Comparison of ENCODE assay signal across 29 mouse cellular contexts in genomic region chr10:10734561-10734960, GRCm38 (mm10). TPM values are rescaled to one million over a fixed set of nuclear protein-coding genes. Genes with fewer than 3 reads are reported as not detected.
DNase-seq lines count a peak whose midpoint lies in the region; ATAC-seq and TF ChIP-seq lines count a peak whose summit lies in the region.
"Had no signal": no experiment of that assay in that cellular context is flagged by ENCODE, and none has a peak within 500 bp of the region (broad histone marks: within the 10 kb centered on the region; RNA-seq: fewer than 3 reads in every experiment).

No protein-coding gene starts in this region.

- H3K27me3 ChIP-seq in cerebellum, adult 2 months (ENCODE audit: control insufficient read depth, insufficient read depth, low read length): no peaks in the 10 kb centered on the region
- no peaks in the 10 kb centered on the region for H3K27me3 ChIP-seq in liver, embryonic 12.5 days (replicated peaks)
- H3K27me3 ChIP-seq: embryonic facial prominence, embryonic 12.5 days; heart, embryonic 15.5 days; intestine, embryonic 15.5 days; liver, embryonic 13.5 days; megakaryocyte, embryonic 14.5 days; neural tube, embryonic 15.5 days; stomach, embryonic 15.5 days had no signal

- peak overlapping the region; percentile 68; the same call in 1 of the 2 replicates for H3K27ac ChIP-seq in cerebellum, adult 2 months (ENCODE audit: insufficient read depth, low read length)
- no peak overlapping the region for H3K27ac ChIP-seq in liver, embryonic 12.5 days
- H3K27ac ChIP-seq: embryonic facial prominence, embryonic 12.5 days; gastrocnemius, adult 2 months; heart, embryonic 15.5 days; hindbrain, embryonic 10.5 days; intestine, embryonic 15.5 days; liver, embryonic 13.5 days; neural tube, embryonic 15.5 days; stomach, embryonic 15.5 days had no signal

- TF ChIP-seq POLR2A in cerebellum, adult 2 months (IDR thresholded peaks at IDR 0.05; ENCODE audit: borderline replicate concordance, insufficient read depth, low read length): no peak

- peak; percentile 5 for DNase-seq in embryo, embryonic 10 days (ENCODE audit: low spot score)
- no peak for DNase-seq in embryo, embryonic 11 days
- peak; percentile 2 for DNase-seq in 416B (ENCODE audit: low read depth)
- peak in 1 of 2 experiments; percentile 63 for DNase-seq in cerebellum, adult 2 months
- DNase-seq in testis, postnatal 10 days (ENCODE audit: low spot score): no peak
- DNase-seq in neural tube, embryonic 10.5 days (ENCODE audit: extremely low spot score, low spot score): no peak
- DNase-seq: forebrain, postnatal 0 days; gastrocnemius, adult 2 months; heart, adult 18-20 months; liver, embryonic 13.5 days; right cerebral cortex, adult 18-20 months; spleen, adult 18-20 months had no signal

- peak; percentile 22; the same call in 1 of the 2 replicates for ATAC-seq in granulocyte monocyte progenitor cell, adult 5-6 weeks (replicated peaks; ENCODE audit: poor library complexity, severe bottlenecking)
- no peak for ATAC-seq in liver, embryonic 12.5 days
- ATAC-seq: activated CD4-positive, CD25-positive, alpha-beta regulatory T cell, adult 4 months; forebrain, postnatal 0 days; intestine, embryonic 15.5 days; Patski had no signal

- H3K36me3 ChIP-seq in liver, embryonic 12.5 days: no peaks in the 10 kb centered on the region
- H3K36me3 ChIP-seq: embryonic facial prominence, embryonic 12.5 days; heart, embryonic 15.5 days; hindbrain, embryonic 10.5 days; intestine, embryonic 15.5 days; liver, embryonic 13.5 days; neural tube, embryonic 15.5 days; stomach, embryonic 15.5 days had no signal

- H3K9ac ChIP-seq in liver, embryonic 12.5 days: no peak overlapping the region
- H3K9ac ChIP-seq: embryonic facial prominence, embryonic 12.5 days; forebrain, postnatal 0 days; heart, embryonic 15.5 days; intestine, embryonic 15.5 days; liver, embryonic 13.5 days; neural tube, embryonic 15.5 days; stomach, embryonic 15.5 days had no signal

- 12% methylated on average over 5 of the region's 5 CpGs for WGBS in cerebellum, adult 2 months
- 49% methylated on average over 5 of the region's 5 CpGs for WGBS in liver, embryonic 12.5 days (ENCODE audit: insufficient replicate concordance)

- H3K4me3 ChIP-seq in cerebellum, adult 2 months (replicated peaks; ENCODE audit: insufficient read depth, low read depth, low read length): no peak overlapping the region
- H3K4me3 ChIP-seq in liver, embryonic 12.5 days: no peak overlapping the region
- H3K4me3 ChIP-seq: embryonic facial prominence, embryonic 12.5 days; gastrocnemius, adult 2 months; heart, embryonic 15.5 days; hindbrain, embryonic 10.5 days; intestine, embryonic 15.5 days; liver, embryonic 13.5 days; megakaryocyte, embryonic 14.5 days; neural tube, embryonic 15.5 days; stomach, embryonic 15.5 days had no signal

- H3K4me2 ChIP-seq in liver, embryonic 12.5 days: no peak overlapping the region
- H3K4me2 ChIP-seq: embryonic facial prominence, embryonic 12.5 days; heart, embryonic 15.5 days; intestine, embryonic 15.5 days; liver, embryonic 13.5 days; neural tube, embryonic 15.5 days; stomach, embryonic 15.5 days had no signal

- H3K9me3 ChIP-seq in liver, embryonic 12.5 days (replicated peaks): no peaks in the 10 kb centered on the region
- H3K9me3 ChIP-seq: embryonic facial prominence, embryonic 12.5 days; heart, embryonic 15.5 days; hindbrain, embryonic 10.5 days; intestine, embryonic 15.5 days; liver, embryonic 13.5 days; megakaryocyte, embryonic 14.5 days; neural tube, embryonic 15.5 days; stomach, embryonic 15.5 days had no signal

- H3K4me1 ChIP-seq in cerebellum, adult 2 months (ENCODE audit: control insufficient read depth, insufficient read depth, low read length): peaks cover 7% of the 10 kb centered on the region; the same call in 1 of the 2 replicates
- H3K4me1 ChIP-seq in liver, embryonic 12.5 days: no peaks in the 10 kb centered on the region
- H3K4me1 ChIP-seq: embryonic facial prominence, embryonic 12.5 days; hindbrain, embryonic 10.5 days; intestine, embryonic 15.5 days; liver, embryonic 13.5 days; neural tube, embryonic 15.5 days; stomach, embryonic 15.5 days had no signal

- TF ChIP-seq CTCF in cerebellum, adult 2 months (IDR thresholded peaks at IDR 0.05; ENCODE audit: borderline replicate concordance, insufficient read depth, low read depth, low read length): no peak

RNA-seq across cellular contexts. Expression of gene Gm10944, which starts 53.4 kb away (rescaled TPM):
- not detected in 2 replicates for polyA plus RNA-seq in cerebellum, adult 2 months (2012; rRNA removed)
- total RNA-seq in granulocyte monocyte progenitor cell, adult 5-6 weeks (2014; fragmentation: Nextera tagmentation): not detected in 2 replicates
- not detected in 2 replicates for total RNA-seq in granulocyte monocyte progenitor cell, adult 5-6 weeks (2017)
- not detected in 2 replicates for polyA plus RNA-seq in liver, embryonic 12.5 days (2016; fragmentation: Nextera tagmentation; extraction: Ambion mirVana)
- total RNA-seq: adrenal gland, postnatal 4 days; forebrain, postnatal 0 days; gastrocnemius, adult 2 months; heart, adult 18-20 months had no signal
- polyA plus RNA-seq: activated CD4-positive, CD25-positive, alpha-beta regulatory T cell, adult 4 months; C2C12; embryonic facial prominence, embryonic 12.5 days; forebrain, postnatal 0 days; heart, embryonic 15.5 days; hindbrain, embryonic 10.5 days; intestine, embryonic 15.5 days; kidney, embryonic 16.5 days; limb, embryonic 11.5 days; liver, embryonic 13.5 days; lung, embryonic 16.5 days; neural tube, embryonic 15.5 days; Patski; stomach, embryonic 15.5 days; thymus, postnatal 0 days had no signal

Comparison
In these comparisons a context has a peak if more than half of its experiments do, and no peak if none do; other contexts are left out.
1. DNase-seq: peak in embryo, embryonic 10 days (single experiment) and 416B (single experiment); none in embryo, embryonic 11 days (single experiment), testis, postnatal 10 days (single experiment) and neural tube, embryonic 10.5 days (single experiment).